Mouse (Mus musculus): ENCODE results near the gene Brd3os.

- TF ChIP-seq CTCF (IDR thresholded peaks at IDR 0.05; ENCODE audit: low read depth) = no peak
- peak; percentile 56 for TF ChIP-seq EP300 (IDR thresholded peaks at IDR 0.05; ENCODE audit: low read depth)
Measured at GRCm38 (mm10) chr2:27470535-27470934, 28.4 kb downstream of the Brd3os start.

Data from liver, embryonic 14.5 days (tissue).